In genomic region chrX:73312522-73312921, GRCm38 (mm10) we compare ENCODE assay signal across 11 mouse cellular contexts. TPM values are rescaled to one million over a fixed set of nuclear protein-coding genes. Genes with fewer than 3 reads are reported as not detected.
DNase-seq lines count a peak whose midpoint lies in the region; ATAC-seq and TF ChIP-seq lines count a peak whose summit lies in the region.
"Had no signal": no experiment of that assay in that cellular context is flagged by ENCODE, and none has a peak within 500 bp of the region (broad histone marks: within the 10 kb centered on the region; RNA-seq: fewer than 3 reads in every experiment).

No protein-coding gene starts in this region.

- DNase-seq in adrenal gland, adult (ENCODE audit: inconsistent age in 2 of 2, low spot score in 1 of 2) = peak; percentile 13 to 75
- no peak for DNase-seq in adrenal gland, postnatal 4 days (ENCODE audit: low spot score in 2 of 2)
- peak; percentile 27 to 37 for DNase-seq in left cerebral cortex, adult 18-20 months (ENCODE audit: low spot score in 2 of 2)
- DNase-seq in left cerebral cortex, postnatal 36 days (ENCODE audit: low spot score in 2 of 2) = no peak
- DNase-seq in brain, embryonic 14.5 days (ENCODE audit: low read depth) = peak; percentile 51
- DNase-seq in kidney, postnatal 14 days = peak; percentile 25
- peak; percentile 12 for DNase-seq in mesoderm, embryonic 11.5 days (ENCODE audit: low read depth, low spot score)

- no peak for TF ChIP-seq POLR2A in brain, embryonic 14.5 days (IDR thresholded peaks at IDR 0.05; ENCODE audit: borderline replicate concordance, extremely low read depth, insufficient read depth, insufficient read length, poor library complexity, severe bottlenecking)

- TF ChIP-seq CTCF in brain, embryonic 14.5 days (IDR thresholded peaks at IDR 0.05; ENCODE audit: borderline replicate concordance, extremely low read depth, insufficient read depth, insufficient read length) = 0 out of 2 replicates have a peak, but pooled peaks have one; percentile 5

- ATAC-seq in monocyte, adult 5-6 weeks (replicated peaks; ENCODE audit: insufficient number of reproducible peaks, low FRiP score, low TSS enrichment, poor library complexity, severe bottlenecking) = no peak

- intact Hi-C loops in left cerebral cortex, postnatal 36 days (cut with DNase I) = loop anchor here (5.0 kb wide), 2 partner anchors 120 to 180 kb away; no protein-coding TSS in a partner anchor

RNA-seq across cellular contexts. Expression of gene Xlr5a, which starts 19.7 kb away (rescaled TPM):
- total RNA-seq in adrenal gland, postnatal 4 days (2021) = not detected
- not detected for total RNA-seq in left cerebral cortex, adult 18-20 months (2021)
- not detected for total RNA-seq in left cerebral cortex, postnatal 36 days (2021)
- polyA plus RNA-seq in brain, embryonic 14.5 days (2012; rRNA removed) = not detected in 2 replicates
- total RNA-seq in monocyte, adult 5-6 weeks (2017) = not detected in 3 replicates
- polyA plus RNA-seq: C2C12; gonadal fat pad, adult 2 months had no signal

RNA-seq across cellular contexts. Expression of gene Xlr5c, which starts 19.7 kb away (rescaled TPM):
- total RNA-seq in adrenal gland, postnatal 4 days (2021) = not detected
- not detected for total RNA-seq in left cerebral cortex, adult 18-20 months (2021)
- not detected for total RNA-seq in left cerebral cortex, postnatal 36 days (2021)
- not detected in 2 replicates for polyA plus RNA-seq in brain, embryonic 14.5 days (2012; rRNA removed)
- total RNA-seq in monocyte, adult 5-6 weeks (2017) = not detected in 3 replicates
- polyA plus RNA-seq: C2C12; gonadal fat pad, adult 2 months; lung, embryonic 16.5 days had no signal

RNA-seq across cellular contexts. Expression of gene Gm45015, which starts 24.1 kb away (rescaled TPM):
- not detected for total RNA-seq in adrenal gland, postnatal 4 days (2021)
- not detected for total RNA-seq in left cerebral cortex, adult 18-20 months (2021)
- not detected for total RNA-seq in left cerebral cortex, postnatal 36 days (2021)
- not detected in 2 replicates for polyA plus RNA-seq in brain, embryonic 14.5 days (2012; rRNA removed)
- total RNA-seq in monocyte, adult 5-6 weeks (2017) = not detected in 3 replicates
- polyA plus RNA-seq: C2C12; gonadal fat pad, adult 2 months; lung, embryonic 16.5 days had no signal

RNA-seq across cellular contexts. Expression of gene Zfp275, which starts 29.9 kb away (rescaled TPM):
- 10 to 100 TPM; 26.6 to 28.8 TPM for total RNA-seq in adrenal gland, postnatal 4 days (2021)
- total RNA-seq in left cerebral cortex, adult 18-20 months (2021) = 10 to 100 TPM; 16.0 to 20.2 TPM
- 10 to 100 TPM; 17.7 to 20.3 TPM for total RNA-seq in left cerebral cortex, postnatal 36 days (2021)
- polyA plus RNA-seq in brain, embryonic 14.5 days (2012; rRNA removed) = 25.9 and 26.6 TPM in 2 replicates
- total RNA-seq in monocyte, adult 5-6 weeks (2017) = 5.9 to 13.7 TPM (median 12.7 TPM) in 3 replicates

RNA-seq across cellular contexts. Expression of gene Xlr3c, which starts 47.3 kb away (rescaled TPM):
- total RNA-seq in adrenal gland, postnatal 4 days (2021) = under 1 TPM in 1 of 2 experiments, not detected in 1; 0.20 TPM
- total RNA-seq in left cerebral cortex, adult 18-20 months (2021) = not detected
- not detected for total RNA-seq in left cerebral cortex, postnatal 36 days (2021)
- polyA plus RNA-seq in brain, embryonic 14.5 days (2012; rRNA removed) = 0.13 TPM in 1 of 2 replicates, not detected in the other
- not detected in 3 replicates for total RNA-seq in monocyte, adult 5-6 weeks (2017)
- polyA plus RNA-seq: lung, embryonic 16.5 days had no signal

Comparison
In these comparisons a context has a peak if more than half of its experiments do, and no peak if none do; other contexts are left out.
1. DNase-seq: peak in adrenal gland, adult (2 of 2), left cerebral cortex, adult 18-20 months (2 of 2), brain, embryonic 14.5 days (single experiment), kidney, postnatal 14 days (single experiment) and mesoderm, embryonic 11.5 days (single experiment); none in adrenal gland, postnatal 4 days (0 of 2) and left cerebral cortex, postnatal 36 days (0 of 2).